Mouse (Mus musculus) stomach, postnatal 0 days (tissue): Measurements from ENCODE around the gene Skap1. TPM values are rescaled to one million over a fixed set of nuclear protein-coding genes. Genes with fewer than 3 reads are reported as not detected.

Experiments
- ATAC-seq: fragments of 200-750 bp; cut with Nextera tagmentation; 2 replicates; pipeline ENCODE4 v1.8.0; 2017; ENCODE audit not compliant: low FRiP score, low TSS enrichment
- DNase-seq: peaks from one replicate; pipeline ENCODE4 v3.0.0-alpha.2; 2016; ENCODE audit warnings: low spot score
- H3K27ac ChIP-seq: fragments of 300-500 bp; sonication (generic); replicated peaks from 2 replicates; pipeline ENCODE4 v1.5.1; 2014; ENCODE audit warnings: mild to moderate bottlenecking, control low read depth
- H3K27me3 ChIP-seq: fragments of 300-500 bp; sonication (generic); 2 replicates; pipeline ENCODE4 v1.6.1; 2014; ENCODE audit warnings: low read length; ENCODE audit not compliant: control insufficient read depth, insufficient read depth
- H3K36me3 ChIP-seq: fragments of 300-500 bp; sonication (generic); 2 replicates; pipeline ENCODE4 v1.6.1; 2014; ENCODE audit warnings: low read length, mixed read lengths; ENCODE audit not compliant: control insufficient read depth, insufficient read depth
- H3K4me1 ChIP-seq: fragments of 300-500 bp; sonication (generic); replicated peaks from 2 replicates; pipeline ENCODE4 v1.6.1; 2014; ENCODE audit warnings: antibody characterized with exemption; ENCODE audit not compliant: control insufficient read depth, insufficient read depth
- H3K4me2 ChIP-seq: fragments of 300-500 bp; sonication (generic); replicated peaks from 2 replicates; pipeline ENCODE4 v1.6.1; 2014; ENCODE audit warnings: low read depth, mild to moderate bottlenecking, control low read depth, moderate library complexity
- H3K4me3 ChIP-seq: fragments of 300-500 bp; sonication (generic); 2 replicates; pipeline ENCODE4 v1.5.1; 2014; ENCODE audit warnings: low read depth, low read length, control low read depth
- H3K9ac ChIP-seq: fragments of 300-500 bp; sonication (generic); 2 replicates; pipeline ENCODE4 v1.6.1; 2014; ENCODE audit warnings: mild to moderate bottlenecking, low read length, control low read depth, mixed read lengths
- H3K9me3 ChIP-seq: fragments of 300-500 bp; sonication (generic); 2 replicates; pipeline ENCODE4 v1.6.1; 2016; ENCODE audit warnings: low read length; ENCODE audit not compliant: control insufficient read depth
- CTCF ChIP-seq: IDR thresholded peaks from 2 replicates; pipeline ENCODE4 v1.5.1; 2016; ENCODE audit warnings: antibody characterized with exemption, low read depth, mild to moderate bottlenecking, moderate library complexity
- EP300 ChIP-seq: optimal IDR thresholded peaks from 2 replicates; pipeline ENCODE3; 2016; ENCODE audit warnings: antibody characterized with exemption
- WGBS: fragments of 180-500 bp; shearing (Covaris S2); extraction: QIAGEN DNeasy Blood & Tissue Kit; methylation state at CpG from one replicate; pipeline ENCODE4 v1.1.7; 2014; 5-methylcytosine and 5-hydroxymethylcytosine counted together
- polyA plus RNA-seq: library from polyadenylated mRNA; unstranded; fragments of >200 nt; fragmentation: Nextera tagmentation; extraction: Ambion mirVana; gene quantifications from 2 replicates; pipeline ENCODE4 v1.2.1, GENCODE M21; 2015

The Skap1 gene
- polyA plus RNA-seq, 1 experiment from 2014 or later: 0.56 TPM

GRCm38 (mm10) chr11:96504509-96505119, 40.2 kb downstream of the Skap1 start:
- ATAC-seq: no peak
- 34% methylated on average over 12 of the region's 12 CpGs for WGBS
- H3K9ac ChIP-seq: no peak overlapping the region
- no peak overlapping the region for H3K27ac ChIP-seq
- no peaks in the 10 kb centered on the region for H3K36me3 ChIP-seq
- no peaks in the 10 kb centered on the region for H3K4me1 ChIP-seq
- no peak overlapping the region for H3K4me3 ChIP-seq
- no peaks in the 10 kb centered on the region for H3K9me3 ChIP-seq
- no peak overlapping the region for H3K4me2 ChIP-seq
- DNase-seq: no peak
- no peaks in the 10 kb centered on the region for H3K27me3 ChIP-seq
- TF ChIP-seq EP300 (no peak), CTCF (no peak)

- DNase-seq (no peak), ATAC-seq (no peak)
- H3K27me3 ChIP-seq: no peaks in the 10 kb centered on the region
- no peak for TF ChIP-seq EP300
- TF ChIP-seq CTCF: no peak
- no peaks in the 10 kb centered on the region for H3K4me1 ChIP-seq
- no peak overlapping the region for H3K4me2 ChIP-seq
- WGBS: 72% methylated on average over 5 of the region's 5 CpGs
- H3K9me3 ChIP-seq: no peaks in the 10 kb centered on the region
- H3K36me3 ChIP-seq: no peaks in the 10 kb centered on the region
- H3K4me3 ChIP-seq: no peak overlapping the region
- H3K27ac ChIP-seq: no peak overlapping the region
- H3K9ac ChIP-seq: no peak overlapping the region
Observed at GRCm38 (mm10) chr11:96505841-96506240, 41.4 kb downstream of the Skap1 start.

- no peaks in the 10 kb centered on the region for H3K36me3 ChIP-seq
- no peak overlapping the region for H3K4me2 ChIP-seq
- H3K4me1 ChIP-seq: no peaks in the 10 kb centered on the region
Observed at GRCm38 (mm10) chr11:96515164-96515563, 50.8 kb downstream of the Skap1 start.

GRCm38 (mm10) chr11:96524541-96524940, 60.1 kb downstream of the Skap1 start:
- Histone ChIP-seq H3K27ac (no peak overlapping the region), H3K27me3 (no peaks in the 10 kb centered on the region; the same call in 1 of the 2 replicates), H3K36me3 (no peaks in the 10 kb centered on the region), H3K4me1 (no peaks in the 10 kb centered on the region), H3K4me3 (no peak overlapping the region), H3K9ac (no peak overlapping the region), H3K9me3 (no peaks in the 10 kb centered on the region), H3K4me2 (no peak overlapping the region)
- WGBS: 87% methylated on average over 6 of the region's 6 CpGs
- no peak for DNase-seq
- TF ChIP-seq EP300 (no peak), CTCF (no peak)
- no peak for ATAC-seq

More at GRCm38 (mm10) chr11:96515164-96515563, 50.8 kb downstream of the Skap1 start:
- Histone ChIP-seq H3K4me3 (no peak overlapping the region), H3K27me3 (no peaks in the 10 kb centered on the region), H3K9me3 (no peaks in the 10 kb centered on the region), H3K27ac (no peak overlapping the region), H3K9ac (no peak overlapping the region)
- DNase-seq (no peak), ATAC-seq (no peak)
- 92% methylated on average over 3 of the region's 3 CpGs for WGBS
- no peak for TF ChIP-seq EP300
- peak; percentile 37 for TF ChIP-seq CTCF

- no peak overlapping the region for H3K4me3 ChIP-seq
- peak overlapping the region; percentile 32 for H3K4me2 ChIP-seq
- 57% methylated on average over 16 of the region's 16 CpGs for WGBS
- H3K4me1 ChIP-seq: no peaks in the 10 kb centered on the region
- H3K36me3 ChIP-seq: no peaks in the 10 kb centered on the region
- no peaks in the 10 kb centered on the region; the same call in 1 of the 2 replicates for H3K27me3 ChIP-seq
- H3K9me3 ChIP-seq: no peaks in the 10 kb centered on the region
- DNase-seq: no peak
- no peak for ATAC-seq
- no peak overlapping the region for H3K9ac ChIP-seq
- no peak for TF ChIP-seq EP300
- TF ChIP-seq CTCF: no peak
- no peak overlapping the region for H3K27ac ChIP-seq
Observed at GRCm38 (mm10) chr11:96526137-96526621, 61.8 kb downstream of the Skap1 start.

- no peak overlapping the region for H3K4me2 ChIP-seq
- no peak overlapping the region for H3K4me3 ChIP-seq
- no peaks in the 10 kb centered on the region for H3K36me3 ChIP-seq
- DNase-seq (no peak), ATAC-seq (peak; percentile 26; the same call in 1 of the 2 replicates)
- no peaks in the 10 kb centered on the region for H3K9me3 ChIP-seq
- no peak overlapping the region for H3K27ac ChIP-seq
- H3K4me1 ChIP-seq: no peaks in the 10 kb centered on the region
- 45% methylated on average over 13 of the region's 13 CpGs for WGBS
- H3K9ac ChIP-seq: no peak overlapping the region
- TF ChIP-seq CTCF (no peak), EP300 (no peak)
- H3K27me3 ChIP-seq: no peaks in the 10 kb centered on the region
Observed at GRCm38 (mm10) chr11:96531757-96532433, 67.5 kb downstream of the Skap1 start.
